Mouse (Mus musculus) frontal cortex, postnatal 25 days (tissue): ENCODE data around the gene Gan.

Experiments used
- DNase-seq, 2 experiments: peaks; one replicate each; pipeline ENCODE4 v3.0.0; 2022; ENCODE audit warnings: low spot score in 2 of 2

Gan gene

GRCm38 (mm10) chr8:117158135-117158761, at the start of gene Gan:
Gene Gan (plus strand): TSS chr8:117158135.
- no peak for DNase-seq

- no peak for DNase-seq
Observed at GRCm38 (mm10) chr8:117109018-117109711, 48.8 kb upstream of the Gan start.

GRCm38 (mm10) chr8:117109801-117110390, 48.0 kb upstream of the Gan start:
- peak; percentile 21 to 28 for DNase-seq

- DNase-seq: no peak
Observed at GRCm38 (mm10) chr8:117111641-117112040, 46.3 kb upstream of the Gan start.

- DNase-seq: no peak
Observed at GRCm38 (mm10) chr8:117112261-117112660, 45.7 kb upstream of the Gan start.

GRCm38 (mm10) chr8:117115094-117115493, 42.8 kb upstream of the Gan start:
- DNase-seq: no peak

- no peak for DNase-seq
Observed at GRCm38 (mm10) chr8:117115676-117116446, 42.1 kb upstream of the Gan start.

- DNase-seq: no peak
Observed at GRCm38 (mm10) chr8:117116534-117116933, 41.4 kb upstream of the Gan start.

GRCm38 (mm10) chr8:117118409-117118808, 39.5 kb upstream of the Gan start:
- DNase-seq: no peak

GRCm38 (mm10) chr8:117121277-117121676, 36.7 kb upstream of the Gan start:
- no peak for DNase-seq

- no peak for DNase-seq
Observed at GRCm38 (mm10) chr8:117123850-117124633, 33.9 kb upstream of the Gan start.

GRCm38 (mm10) chr8:117125854-117126253, 32.1 kb upstream of the Gan start:
- no peak for DNase-seq

- DNase-seq: no peak
Observed at GRCm38 (mm10) chr8:117126411-117126810, 31.5 kb upstream of the Gan start.

GRCm38 (mm10) chr8:117127063-117127462, 30.9 kb upstream of the Gan start:
- no peak for DNase-seq

GRCm38 (mm10) chr8:117133702-117134101, 24.2 kb upstream of the Gan start:
- no peak for DNase-seq

GRCm38 (mm10) chr8:117136351-117136750, 21.6 kb upstream of the Gan start:
- DNase-seq: no peak

GRCm38 (mm10) chr8:117136763-117137162, 21.2 kb upstream of the Gan start:
- DNase-seq: no peak

- no peak for DNase-seq
Observed at GRCm38 (mm10) chr8:117137357-117137756, 20.6 kb upstream of the Gan start.

- no peak for DNase-seq
Observed at GRCm38 (mm10) chr8:117148520-117148919, 9.4 kb upstream of the Gan start.

- no peak for DNase-seq
Observed at GRCm38 (mm10) chr8:117156149-117156548, 1.8 kb upstream of the Gan start.
